Mouse (Mus musculus) thymus, adult 2 months (tissue): ENCODE data around the gene Stard5.

ENCODE experiments used
- CTCF ChIP-seq: fragments of 200-500 bp; IDR thresholded peaks from 2 replicates; pipeline ENCODE4 v1.5.1; 2012; ENCODE audit warnings: mild to moderate bottlenecking, control low read depth, low read length, moderate library complexity, borderline replicate concordance; ENCODE audit not compliant: control insufficient read depth, poor library complexity, insufficient read depth; ENCODE audit errors: extremely low read depth
- POLR2A ChIP-seq: fragments of 200-500 bp; IDR thresholded peaks from 2 replicates; pipeline ENCODE4 v1.6.1; 2012; ENCODE audit warnings: mild to moderate bottlenecking, low read length, control low read depth, moderate library complexity; ENCODE audit not compliant: control insufficient read depth, poor library complexity, insufficient read depth; ENCODE audit errors: extremely low read depth

GRCm38 (mm10) chr7:83699066-83699745, 67.4 kb downstream of the Stard5 start:
- TF ChIP-seq POLR2A (no peak), CTCF (no peak)
